Mouse (Mus musculus) hindbrain, embryonic 13.5 days (tissue): ENCODE measurements around the gene Mettl1. TPM values are rescaled to one million over a fixed set of nuclear protein-coding genes. Genes with fewer than 3 reads are reported as not detected.
"Not testable (repeated sequence)": the region's sequence is repeated elsewhere in the genome, so short reads cannot be mapped to it uniquely, and the experiment has no call there.

Experiments used
- ATAC-seq: fragments of 200-750 bp; cut with Nextera tagmentation; 2 replicates; pipeline ENCODE4 v1.8.0; 2017; ENCODE audit warnings: moderate TSS enrichment; ENCODE audit not compliant: low FRiP score
- H3K27ac ChIP-seq: fragments of 300-500 bp; sonication (generic); 2 replicates; pipeline ENCODE4 v1.5.1; 2015; ENCODE audit warnings: inconsistent platforms, mild to moderate bottlenecking, moderate library complexity
- H3K27me3 ChIP-seq: fragments of 300-500 bp; sonication (generic); 2 replicates; pipeline ENCODE4 v1.6.1; 2015; ENCODE audit warnings: mild to moderate bottlenecking, inconsistent platforms
- H3K36me3 ChIP-seq: fragments of 300-500 bp; sonication (generic); 2 replicates; pipeline ENCODE4 v1.6.1; 2015; ENCODE audit warnings: mild to moderate bottlenecking, inconsistent platforms
- H3K4me1 ChIP-seq: fragments of 300-500 bp; sonication (generic); replicated peaks from 2 replicates; pipeline ENCODE4 v1.6.1; 2015; ENCODE audit warnings: inconsistent platforms
- H3K4me2 ChIP-seq: fragments of 300-500 bp; sonication (generic); 2 replicates; pipeline ENCODE4 v1.6.1; 2015; ENCODE audit warnings: inconsistent platforms, mild to moderate bottlenecking, moderate library complexity
- H3K4me3 ChIP-seq: fragments of 300-500 bp; sonication (generic); 2 replicates; pipeline ENCODE4 v1.5.1; 2015; ENCODE audit warnings: mild to moderate bottlenecking, inconsistent platforms
- H3K9ac ChIP-seq: fragments of 300-500 bp; sonication (generic); 2 replicates; pipeline ENCODE4 v1.6.1; 2015; ENCODE audit warnings: mild to moderate bottlenecking, inconsistent platforms
- H3K9me3 ChIP-seq: fragments of 300-500 bp; sonication (generic); 2 replicates; pipeline ENCODE4 v1.6.1; 2016; ENCODE audit warnings: inconsistent platforms
- WGBS: fragments of 180-500 bp; shearing (Covaris S2); methylation state at CpG from one replicate; pipeline ENCODE4 v1.1.7; 2015; 5-methylcytosine and 5-hydroxymethylcytosine counted together
- polyA plus RNA-seq: library from polyadenylated mRNA; unstranded; fragments of >200 nt; fragmentation: Nextera tagmentation; extraction: Ambion mirVana; gene quantifications from 2 replicates; pipeline ENCODE4 v1.2.1, GENCODE M21; 2015

Mettl1 gene
- polyA plus RNA-seq, 1 experiment from 2014 or later, result 21.6 TPM

DNA sequence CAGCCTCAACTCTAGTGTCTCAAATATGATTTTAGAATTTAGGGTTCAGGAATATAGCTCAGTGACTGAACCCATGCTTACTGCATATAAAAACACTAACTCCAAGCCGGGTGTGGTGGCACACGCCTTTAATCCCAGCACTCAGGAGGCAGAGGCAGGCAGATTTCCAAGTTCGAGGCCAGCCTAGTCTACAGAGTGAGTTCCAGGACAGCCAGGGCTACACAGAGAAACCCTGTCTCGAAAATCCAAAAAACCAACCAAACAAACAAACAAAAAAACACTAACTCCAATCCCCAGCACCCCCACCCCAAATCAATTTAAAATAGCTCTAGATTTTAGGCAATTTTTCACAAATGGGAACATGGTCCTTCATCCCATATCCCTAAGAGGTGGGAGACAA is 20.9 kb downstream of the Mettl1 start:
- WGBS, result 91% methylated on average over 4 of the region's 4 CpGs
- Histone ChIP-seq H3K9ac (0 out of 2 replicates have a peak overlapping the region, but pooled peaks have one; percentile 19), H3K36me3 (peaks cover 31% of the 10 kb centered on the region), H3K27ac (peak overlapping the region; percentile 99), H3K4me1 (peaks cover 63% of the 10 kb centered on the region)
- not testable (repeated sequence) for H3K9me3 ChIP-seq, ATAC-seq, H3K27me3 ChIP-seq, H3K4me2 ChIP-seq, H3K4me3 ChIP-seq

DNA sequence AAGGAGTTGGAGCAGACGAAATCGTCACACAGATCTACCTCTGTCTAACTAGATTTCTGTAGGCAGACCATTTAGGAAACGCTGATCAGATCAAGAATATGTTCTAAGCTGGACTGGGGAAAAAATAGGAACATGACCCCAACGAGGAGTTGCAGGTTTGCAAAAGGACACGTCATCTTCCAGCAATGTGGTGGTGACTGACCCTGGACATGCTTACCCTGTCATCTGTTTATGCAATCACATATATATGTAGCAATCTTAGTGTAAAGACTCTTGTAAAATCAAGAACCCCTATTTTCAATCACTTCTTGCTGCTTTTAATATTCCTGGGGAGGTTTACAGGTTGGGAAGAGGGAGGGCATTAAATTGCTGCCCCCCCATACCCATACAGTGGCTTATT is 21.3 kb downstream of the Mettl1 start:
- H3K4me1 ChIP-seq, result peaks cover 59% of the 10 kb centered on the region

DNA sequence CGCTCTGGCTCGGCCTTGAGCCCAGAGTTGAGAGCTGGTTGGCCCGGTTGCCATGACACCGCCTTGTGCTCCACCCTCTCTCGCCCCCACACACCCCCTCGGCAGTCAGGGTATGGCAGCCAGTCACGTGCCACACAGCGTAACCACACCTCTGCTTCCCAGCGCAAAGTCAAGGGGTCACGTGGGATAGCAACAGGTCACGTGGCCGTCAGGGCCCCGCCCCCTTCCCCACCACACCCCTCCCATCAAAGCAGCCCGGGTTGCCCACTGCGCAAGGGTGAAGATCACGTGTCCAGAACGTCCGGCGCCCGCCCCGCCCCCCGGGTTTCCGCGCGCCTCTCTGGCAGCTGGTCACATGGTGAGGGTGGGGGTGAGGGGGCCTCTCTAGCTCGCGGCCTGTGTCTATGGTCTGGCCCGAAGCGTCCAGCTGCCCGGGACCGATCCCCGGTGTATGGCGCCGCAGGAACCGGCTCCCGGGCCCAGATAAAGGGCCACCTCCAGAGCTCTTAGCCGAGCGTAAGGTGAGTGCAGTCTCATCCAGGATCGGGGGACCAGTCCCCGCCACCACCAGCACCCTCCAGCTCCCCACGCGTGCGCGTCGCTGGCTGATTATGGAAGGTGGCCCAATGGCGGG is 22.1 kb downstream of the Mettl1 start, which contains the start of gene Cdk4:
Gene Cdk4 (plus strand): TSS at position 296 of the 634 bp plus-strand sequence.
- under 1% methylated on average over 46 of the region's 46 CpGs for WGBS
- H3K27ac ChIP-seq, result peak within 1 kb of the TSS; percentile 91
- H3K4me1 ChIP-seq, result peaks cover 58% of the 10 kb centered on the region
- no peaks in the 10 kb centered on the region for H3K27me3 ChIP-seq
- peaks cover 37% of the 10 kb centered on the region for H3K36me3 ChIP-seq
- peak within 1 kb of the TSS; percentile 69 for H3K4me3 ChIP-seq
- peak within 1 kb of the TSS; percentile 85 for H3K4me2 ChIP-seq
- H3K9me3 ChIP-seq, result no peaks in the 10 kb centered on the region
- peak; percentile 91 for ATAC-seq
- peak within 1 kb of the TSS; percentile 88 for H3K9ac ChIP-seq

More for the DNA sequence above, 21.3 kb downstream of the Mettl1 start:
- Histone ChIP-seq H3K27ac (peak overlapping the region; percentile 83), H3K36me3 (peaks cover 31% of the 10 kb centered on the region), H3K9me3 (no peaks in the 10 kb centered on the region), H3K4me3 (no peak overlapping the region), H3K4me2 (peak overlapping the region; percentile 47), H3K9ac (0 out of 2 replicates have a peak overlapping the region, but pooled peaks have one; percentile 19), H3K27me3 (no peaks in the 10 kb centered on the region)
- 80% methylated on average over 5 of the region's 5 CpGs for WGBS
- no peak for ATAC-seq

DNA sequence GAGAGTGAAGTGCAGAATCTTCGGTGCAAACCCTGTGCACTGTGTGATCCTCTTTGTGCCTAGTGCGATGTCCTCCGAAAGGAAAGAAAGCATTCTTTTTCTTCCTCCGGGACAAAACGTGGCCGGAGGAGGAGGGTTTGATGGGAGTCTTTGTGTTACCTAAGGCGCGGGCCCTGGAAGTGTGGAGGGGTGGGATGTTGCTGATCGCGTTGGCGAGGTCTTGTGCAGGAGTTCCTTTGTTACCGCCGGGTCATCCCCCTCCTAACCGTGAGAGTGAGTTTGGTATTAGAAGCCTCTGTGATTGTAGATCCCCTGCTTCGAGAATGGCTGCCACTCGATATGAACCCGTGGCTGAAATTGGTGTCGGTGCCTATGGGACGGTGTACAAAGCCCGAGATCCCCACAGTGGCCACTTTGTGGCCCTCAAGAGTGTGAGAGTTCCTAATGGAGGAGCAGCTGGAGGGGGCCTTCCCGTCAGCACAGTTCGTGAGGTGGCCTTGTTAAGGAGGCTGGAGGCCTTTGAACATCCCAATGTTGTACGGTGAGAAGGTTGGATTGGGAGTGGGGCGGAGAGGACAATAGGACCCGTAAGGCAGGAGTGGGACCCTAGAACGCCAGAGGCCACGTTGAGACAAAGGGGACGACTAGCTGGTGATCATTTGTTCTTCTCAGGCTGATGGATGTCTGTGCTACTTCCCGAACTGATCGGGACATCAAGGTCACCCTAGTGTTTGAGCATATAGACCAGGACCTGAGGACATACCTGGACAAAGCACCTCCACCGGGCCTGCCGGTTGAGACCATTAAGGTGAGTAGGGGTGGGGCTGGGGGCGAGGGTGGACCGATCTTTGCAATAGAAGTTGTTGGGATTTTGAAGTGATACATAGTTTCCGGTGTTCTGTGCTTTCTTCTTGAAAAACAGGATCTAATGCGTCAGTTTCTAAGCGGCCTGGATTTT is 23.0 kb downstream of the Mettl1 start:
- peak overlapping the region; percentile 85 for H3K4me2 ChIP-seq
- peaks cover 40% of the 10 kb centered on the region for H3K36me3 ChIP-seq
- H3K4me1 ChIP-seq, result peaks cover 59% of the 10 kb centered on the region
- H3K27ac ChIP-seq, result peak overlapping the region; percentile 91
- peak; percentile 4; the same call in 1 of the 2 replicates for ATAC-seq
- WGBS, result 13% methylated on average over 37 of the region's 37 CpGs
- H3K9ac ChIP-seq, result peak overlapping the region; percentile 88
- H3K27me3 ChIP-seq, result no peaks in the 10 kb centered on the region
- H3K4me3 ChIP-seq, result peak overlapping the region; percentile 69
- H3K9me3 ChIP-seq, result no peaks in the 10 kb centered on the region

DNA sequence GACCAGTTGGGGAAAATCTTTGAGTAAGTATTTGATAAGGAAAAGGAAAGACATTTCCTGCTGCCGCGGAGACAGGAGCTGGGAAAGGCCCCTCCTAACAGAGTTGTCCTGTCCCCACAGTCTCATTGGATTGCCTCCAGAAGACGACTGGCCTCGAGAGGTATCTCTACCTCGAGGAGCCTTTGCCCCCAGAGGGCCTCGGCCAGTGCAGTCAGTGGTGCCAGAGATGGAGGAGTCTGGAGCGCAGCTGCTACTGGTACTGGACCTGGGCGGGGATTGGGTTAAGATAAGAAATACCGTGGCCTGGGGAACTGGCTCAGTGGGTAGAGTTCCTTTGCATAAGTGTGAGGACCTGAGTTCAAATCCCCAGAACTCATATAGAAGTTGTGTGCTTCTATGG is 24.8 kb downstream of the Mettl1 start:
- Histone ChIP-seq H3K9me3 (no peaks in the 10 kb centered on the region), H3K36me3 (peaks cover 40% of the 10 kb centered on the region), H3K27ac (no peak overlapping the region; the same call in 1 of the 2 replicates), H3K4me1 (peaks cover 63% of the 10 kb centered on the region), H3K4me2 (no peak overlapping the region), H3K27me3 (no peaks in the 10 kb centered on the region), H3K4me3 (peak overlapping the region; percentile 69), H3K9ac (no peak overlapping the region)
- 90% methylated on average over 9 of the region's 9 CpGs for WGBS
- no peak for ATAC-seq

DNA sequence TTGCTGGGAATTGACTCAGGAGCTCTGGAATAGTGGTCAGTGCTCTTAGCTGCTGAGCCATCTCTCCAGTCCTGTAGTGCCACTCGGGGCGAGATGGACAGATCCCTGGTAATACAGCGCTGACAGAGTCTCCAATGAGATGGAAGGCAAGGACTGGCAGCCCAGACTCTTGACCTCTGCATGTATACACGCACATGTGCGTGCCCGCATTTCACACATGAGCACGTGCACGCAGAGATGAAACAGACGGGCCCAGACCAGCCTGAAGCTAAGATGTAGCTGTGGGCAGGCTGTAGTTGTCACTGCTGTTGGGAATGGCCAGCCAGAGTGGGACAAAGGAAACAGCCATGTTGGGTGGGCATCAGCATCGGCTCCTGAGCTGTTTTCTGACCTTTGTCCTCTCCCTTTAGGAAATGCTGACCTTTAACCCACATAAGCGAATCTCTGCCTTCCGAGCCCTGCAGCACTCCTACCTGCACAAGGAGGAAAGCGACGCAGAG is 25.4 kb downstream of the Mettl1 start:
- Histone ChIP-seq H3K27me3 (no peaks in the 10 kb centered on the region), H3K27ac (no peak overlapping the region), H3K9ac (no peak overlapping the region), H3K4me2 (no peak overlapping the region), H3K36me3 (peaks cover 40% of the 10 kb centered on the region), H3K9me3 (no peaks in the 10 kb centered on the region), H3K4me3 (no peak overlapping the region), H3K4me1 (peaks cover 62% of the 10 kb centered on the region)
- WGBS, result 87% methylated on average over 14 of the region's 14 CpGs
- no peak for ATAC-seq

DNA sequence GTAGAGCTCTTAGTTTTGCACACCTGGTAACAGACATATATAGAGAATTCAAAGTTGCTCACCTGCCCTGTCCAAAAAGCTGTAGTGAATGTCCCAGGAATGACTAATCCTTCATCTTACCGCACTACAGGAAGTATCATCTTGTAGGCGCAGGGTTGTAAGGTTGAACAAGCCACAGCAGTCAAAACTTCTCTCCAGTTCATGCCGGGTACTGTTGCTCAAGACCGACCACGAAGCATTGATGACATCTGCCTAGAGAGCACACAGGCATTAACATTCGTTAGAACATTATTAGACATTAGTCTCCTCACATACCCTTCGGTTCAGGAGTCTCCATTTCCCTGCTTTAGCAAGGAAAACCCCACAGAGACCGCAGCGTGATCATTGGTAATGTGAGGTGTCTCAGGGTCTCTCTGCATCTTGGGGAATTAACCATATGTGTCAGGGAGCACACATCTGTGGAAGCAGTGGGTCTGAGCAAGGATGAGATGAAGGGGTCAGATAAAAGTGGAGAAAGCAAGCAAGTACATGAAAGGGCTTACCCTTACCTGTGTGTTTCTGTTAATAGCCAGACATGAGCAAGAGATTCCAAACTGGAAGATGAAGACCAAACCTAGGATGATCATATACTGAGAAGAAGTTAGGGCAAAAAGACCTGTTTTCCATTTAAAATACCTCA is 27.3 kb downstream of the Mettl1 start:
- peaks cover 51% of the 10 kb centered on the region for H3K4me1 ChIP-seq
- 81% methylated on average over 9 of the region's 9 CpGs for WGBS
- peak overlapping the region; percentile 61 for H3K4me3 ChIP-seq
- peak overlapping the region; percentile 84 for H3K9ac ChIP-seq
- ATAC-seq, result no peak
- no peaks in the 10 kb centered on the region for H3K9me3 ChIP-seq
- no peaks in the 10 kb centered on the region for H3K27me3 ChIP-seq
- H3K4me2 ChIP-seq, result peak overlapping the region; percentile 99
- H3K36me3 ChIP-seq, result peaks cover 40% of the 10 kb centered on the region
- H3K27ac ChIP-seq, result peak overlapping the region; percentile 92

DNA sequence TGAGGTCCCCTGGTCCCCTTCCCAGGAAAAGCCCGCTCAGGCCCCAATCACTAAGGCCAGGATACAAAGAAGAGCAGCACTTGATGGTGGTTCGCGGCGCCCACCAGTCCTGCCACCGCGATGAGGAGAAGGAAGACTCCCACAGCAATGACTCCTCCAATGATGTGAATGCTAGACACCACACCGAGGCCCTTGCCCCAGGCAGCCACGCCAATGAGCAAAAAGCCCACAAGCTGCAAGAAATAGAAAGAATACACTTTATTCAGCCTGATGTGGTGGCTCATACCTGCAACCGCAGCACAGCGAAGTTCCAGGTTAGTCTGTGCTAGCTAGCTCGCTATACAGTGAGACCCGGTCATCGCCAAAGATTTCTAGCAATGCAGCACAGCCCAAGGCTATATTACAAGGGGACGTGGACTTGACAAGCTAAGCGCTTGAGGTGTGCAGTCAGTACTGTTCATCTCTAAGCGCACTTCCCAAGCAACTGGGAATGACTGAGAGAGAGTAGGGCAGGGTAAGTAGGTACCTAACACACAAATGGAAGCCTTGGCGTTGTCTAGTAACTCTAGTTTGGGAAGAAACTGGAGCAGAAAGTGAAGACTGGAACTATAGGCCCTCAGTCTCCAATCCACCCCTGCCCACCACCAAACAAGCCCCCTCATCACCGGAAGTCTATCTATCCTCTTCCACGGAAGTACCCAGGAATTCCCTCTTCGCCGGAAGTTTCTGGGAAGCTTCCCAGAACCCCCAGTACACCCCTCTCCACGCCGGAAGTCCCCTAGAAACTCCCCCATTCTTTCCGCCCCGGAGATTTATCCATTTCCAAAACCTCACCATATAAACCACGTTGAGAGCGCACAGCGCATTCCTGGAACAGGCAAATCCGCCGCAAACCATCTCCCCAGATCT is 28.3 kb downstream of the Mettl1 start:
- Histone ChIP-seq H3K4me2 (peak overlapping the region; percentile 99), H3K27ac (peak overlapping the region; percentile 92), H3K4me1 (peaks cover 49% of the 10 kb centered on the region), H3K9ac (peak overlapping the region; percentile 84), H3K9me3 (no peaks in the 10 kb centered on the region), H3K36me3 (peaks cover 40% of the 10 kb centered on the region), H3K27me3 (no peaks in the 10 kb centered on the region), H3K4me3 (peak overlapping the region; percentile 61)
- ATAC-seq, result peak; percentile 86
- 8% methylated on average over 30 of the region's 30 CpGs for WGBS

DNA sequence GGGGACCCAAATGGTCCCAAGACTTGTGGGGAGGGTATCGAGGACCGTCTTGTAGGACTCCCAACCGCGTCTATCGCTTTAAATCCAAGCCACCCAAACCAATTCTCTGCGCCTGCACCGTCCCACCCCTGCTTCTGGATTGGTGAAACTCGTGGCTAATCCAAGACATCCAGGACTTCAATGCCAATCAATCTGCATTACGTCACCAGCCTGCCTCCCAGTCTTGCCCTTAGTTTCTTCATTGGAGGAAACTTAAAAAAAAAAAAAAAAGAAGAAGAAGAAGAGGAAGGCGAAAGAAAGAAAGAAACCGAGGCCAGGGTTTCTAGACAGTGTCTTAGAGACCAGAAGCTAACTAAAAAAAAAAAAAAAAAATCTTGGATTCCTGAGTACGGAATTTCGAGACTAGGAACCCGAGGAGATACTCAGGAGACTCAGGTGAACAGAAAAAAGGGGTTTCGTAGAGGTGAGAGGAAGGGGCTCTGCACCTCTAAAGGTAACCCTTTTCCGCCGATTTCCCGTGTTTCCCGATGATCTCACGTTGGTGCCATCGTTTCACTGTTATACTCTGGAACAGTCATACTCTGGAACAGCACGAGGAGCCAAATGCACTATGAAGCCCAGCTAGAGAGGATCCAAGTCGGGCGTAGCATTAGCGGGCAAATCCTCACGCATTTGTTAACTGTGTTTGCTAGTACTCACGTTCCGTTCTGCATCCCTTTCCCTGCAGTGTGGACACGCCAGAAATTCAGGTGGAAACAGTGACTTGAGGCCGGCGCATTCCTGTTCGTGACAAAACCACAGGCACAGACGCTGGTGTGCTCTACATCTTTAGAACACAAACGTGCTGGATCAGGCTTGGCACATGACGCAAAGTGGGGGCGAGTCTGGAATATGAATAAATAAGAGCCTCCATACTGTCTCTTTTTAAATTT is 29.2 kb downstream of the Mettl1 start, which contains the start of gene Tspan31:
Gene Tspan31 (minus strand): TSS at position 75 of the 932 bp plus-strand sequence.
- no peaks in the 10 kb centered on the region for H3K9me3 ChIP-seq
- 2% methylated on average over 36 of the region's 36 CpGs for WGBS
- H3K27me3 ChIP-seq, result peaks cover 5% of the 10 kb centered on the region
- H3K9ac ChIP-seq, result peak within 1 kb of the TSS; percentile 84
- ATAC-seq, result peak; percentile 92
- H3K4me2 ChIP-seq, result peak within 1 kb of the TSS; percentile 99
- peaks cover 32% of the 10 kb centered on the region for H3K36me3 ChIP-seq
- peaks cover 40% of the 10 kb centered on the region for H3K4me1 ChIP-seq
- peak within 1 kb of the TSS; percentile 92 for H3K27ac ChIP-seq
- peak within 1 kb of the TSS; percentile 61 for H3K4me3 ChIP-seq

DNA sequence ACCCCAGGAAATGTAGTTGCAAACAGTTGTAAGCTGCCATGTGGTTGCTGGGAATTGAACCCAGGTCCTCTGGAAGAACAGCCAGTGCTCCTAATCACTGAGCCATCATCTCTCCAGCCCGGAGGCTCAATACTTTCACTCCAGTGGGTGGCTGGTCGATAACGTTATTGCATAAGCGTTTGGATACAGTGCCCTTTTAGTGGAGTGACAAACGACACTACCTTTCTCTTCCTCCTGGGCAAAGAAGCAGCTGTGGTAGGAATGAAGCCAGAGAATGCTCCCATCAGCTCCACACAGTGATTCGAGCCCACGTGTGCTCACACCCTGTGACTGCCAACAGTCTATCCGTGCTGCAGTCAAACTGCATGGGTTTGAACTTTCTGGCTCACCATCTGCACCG is 30.0 kb downstream of the Mettl1 start:
- Histone ChIP-seq H3K27me3 (peaks cover 10% of the 10 kb centered on the region), H3K4me1 (peaks cover 37% of the 10 kb centered on the region), H3K9me3 (no peaks in the 10 kb centered on the region), H3K4me2 (peak overlapping the region; percentile 99), H3K4me3 (peak overlapping the region; percentile 61), H3K9ac (peak overlapping the region; percentile 84), H3K36me3 (peaks cover 25% of the 10 kb centered on the region), H3K27ac (peak overlapping the region; percentile 92; the same call in 1 of the 2 replicates)
- no peak for ATAC-seq
- 73% methylated on average over 9 of the region's 9 CpGs for WGBS
